Mouse (Mus musculus) kidney, adult 2 months (tissue): ENCODE measurements around the gene Rpl27. TPM values are rescaled to one million over a fixed set of nuclear protein-coding genes. Genes with fewer than 3 reads are reported as not detected.
A peak's percentile ranks its signal among the peaks of the same experiment; 100 is the strongest.
"Not testable (repeated sequence)": the region's sequence is repeated elsewhere in the genome, so short reads cannot be mapped to it uniquely, and the experiment has no call there.

Experiments used
- DNase-seq: peaks from one replicate; pipeline ENCODE4 v3.0.0; 2021
- H3K27ac ChIP-seq: fragments of 200-500 bp; 2 replicates; pipeline ENCODE4 v1.5.1; 2012; ENCODE audit warnings: low read depth, low read length, control low read depth, inconsistent platforms; ENCODE audit not compliant: insufficient read depth
- H3K27me3 ChIP-seq: fragments of 200-500 bp; replicated peaks from 2 replicates; pipeline ENCODE4 v1.6.1; 2012; ENCODE audit warnings: mild to moderate bottlenecking, moderate library complexity, low read length, inconsistent platforms; ENCODE audit not compliant: control insufficient read depth, insufficient read depth
- H3K36me3 ChIP-seq: fragments of 200-500 bp; 2 replicates; pipeline ENCODE4 v1.6.1; 2012; ENCODE audit warnings: mild to moderate bottlenecking, moderate library complexity, low read length, inconsistent platforms; ENCODE audit not compliant: control insufficient read depth, insufficient read depth
- H3K4me1 ChIP-seq: fragments of 200-500 bp; 2 replicates; pipeline ENCODE4 v1.6.1; 2011; ENCODE audit warnings: low read length; ENCODE audit not compliant: control insufficient read depth, insufficient read depth
- H3K4me3 ChIP-seq: fragments of 200-500 bp; 2 replicates; pipeline ENCODE4 v1.5.1; 2011; ENCODE audit warnings: mild to moderate bottlenecking, low read depth, low read length, control low read depth; ENCODE audit not compliant: insufficient read depth
- CTCF ChIP-seq: fragments of 200-500 bp; conservative IDR thresholded peaks from 2 replicates; pipeline ENCODE4 v1.5.1; 2011; ENCODE audit warnings: low read depth, mild to moderate bottlenecking, control low read depth, low read length, moderate library complexity, mixed read lengths; ENCODE audit not compliant: insufficient read depth, insufficient read length
- POLR2A ChIP-seq: fragments of 200-500 bp; IDR thresholded peaks from one replicate; pipeline ENCODE4 v1.6.1; 2011; ENCODE audit warnings: low read depth, low read length, control low read depth
- WGBS: fragments of 180-500 bp; shearing (Covaris S2); methylation state at CpG from one replicate; pipeline ENCODE4 v1.1.7; 2018; 5-methylcytosine and 5-hydroxymethylcytosine counted together
- polyA plus RNA-seq: library from polyadenylated mRNA; depleted of rRNA; stranded (reverse); fragments of >200 nt; gene quantifications from 2 replicates; pipeline ENCODE4 v1.2.3, GENCODE M21; 2012

Gene Rpl27
- polyA plus RNA-seq, 1 experiment, result 408 TPM

DNA sequence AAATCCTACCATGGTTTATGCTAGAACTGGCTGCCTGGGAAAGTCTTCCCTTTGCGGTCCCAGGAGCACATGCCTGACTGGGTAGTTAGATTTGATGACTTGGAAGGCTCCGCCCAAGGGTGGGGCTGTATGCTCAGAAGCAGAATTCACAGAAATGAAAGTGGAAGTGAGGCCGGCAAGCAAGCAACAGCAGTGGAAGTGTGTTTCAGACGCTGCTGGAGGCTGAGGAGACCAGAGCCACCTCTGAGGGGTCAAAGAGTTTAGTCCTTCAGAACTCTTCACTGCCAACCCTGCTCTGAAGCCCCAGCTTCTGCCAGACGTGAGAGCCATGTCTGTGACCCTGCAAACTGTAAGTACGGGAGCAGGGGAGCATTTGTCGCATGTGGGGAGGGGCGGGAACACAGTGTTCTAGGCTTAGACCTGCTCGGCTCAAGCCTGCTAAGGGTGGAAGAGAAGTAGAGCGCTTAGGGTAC is 6.2 kb downstream of the Rpl27 start, which contains the start of gene Ifi35:
Gene Ifi35, plus strand, starts transcription at position 134 of the 473 bp plus-strand sequence.
- TF ChIP-seq CTCF (no peak), POLR2A (peak; percentile 75)
- H3K27ac ChIP-seq, result peak within 1 kb of the TSS; percentile 81
- DNase-seq, result peak; percentile 93
- peak within 1 kb of the TSS; percentile 84 for H3K4me3 ChIP-seq
- peaks cover 3% of the 10 kb centered on the region for H3K36me3 ChIP-seq
- H3K4me1 ChIP-seq, result no peaks in the 10 kb centered on the region; the same call in 1 of the 2 replicates
- H3K27me3 ChIP-seq, result no peaks in the 10 kb centered on the region
- WGBS, result 3% methylated on average over 10 of the region's 10 CpGs

DNA sequence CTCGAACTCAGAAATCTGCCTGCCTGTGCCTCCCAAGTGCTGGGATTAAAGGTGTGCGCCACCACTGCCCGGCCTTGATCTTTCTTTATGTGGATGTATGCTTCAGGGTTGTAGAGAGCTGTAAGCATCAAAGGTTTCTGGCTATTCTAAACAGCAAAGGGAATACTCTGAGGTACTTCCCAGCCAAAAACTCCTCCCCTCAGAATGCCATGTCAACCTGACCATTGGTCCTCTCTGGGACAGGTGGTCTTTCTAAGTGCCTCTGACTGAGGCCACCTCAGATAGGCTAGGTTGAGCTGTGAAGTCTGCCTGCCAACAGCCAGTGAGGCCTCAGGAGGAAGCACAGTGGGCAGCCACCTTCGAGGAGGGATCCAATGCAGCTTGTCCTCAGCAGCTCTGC is 6.8 kb downstream of the Rpl27 start:
- H3K27me3 ChIP-seq, result no peaks in the 10 kb centered on the region
- TF ChIP-seq POLR2A (no peak), CTCF (no peak)
- peaks cover 2% of the 10 kb centered on the region; the same call in 1 of the 2 replicates for H3K36me3 ChIP-seq
- DNase-seq, result no peak
- no peaks in the 10 kb centered on the region; the same call in 1 of the 2 replicates for H3K4me1 ChIP-seq
- H3K27ac ChIP-seq, result peak overlapping the region; percentile 81
- 62% methylated on average over 4 of the region's 4 CpGs for WGBS
- peak overlapping the region; percentile 84 for H3K4me3 ChIP-seq

DNA sequence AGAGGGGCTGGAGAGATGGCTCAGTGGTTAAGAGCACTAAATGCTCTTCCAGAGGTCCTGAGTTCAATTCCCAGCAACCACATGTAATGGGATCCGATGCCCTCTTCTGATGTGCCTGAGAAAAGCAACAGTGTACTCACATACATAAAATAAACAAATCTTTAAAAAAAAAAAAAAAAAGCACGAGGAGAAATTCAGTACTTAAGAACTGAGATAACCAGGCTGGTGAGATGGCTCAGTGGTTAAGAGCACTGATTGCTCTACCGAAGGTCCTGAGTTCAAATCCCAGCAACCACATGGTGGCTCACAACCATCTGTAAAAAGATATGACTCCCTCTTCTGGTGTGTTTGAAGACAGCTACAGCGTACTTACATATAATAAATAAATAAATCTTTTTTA is 7.5 kb downstream of the Rpl27 start:
- not testable (repeated sequence) for H3K4me3 ChIP-seq, H3K36me3 ChIP-seq, H3K4me1 ChIP-seq, H3K27me3 ChIP-seq, H3K27ac ChIP-seq, DNase-seq
- WGBS, result 84% methylated on average over 4 of the region's 4 CpGs

DNA sequence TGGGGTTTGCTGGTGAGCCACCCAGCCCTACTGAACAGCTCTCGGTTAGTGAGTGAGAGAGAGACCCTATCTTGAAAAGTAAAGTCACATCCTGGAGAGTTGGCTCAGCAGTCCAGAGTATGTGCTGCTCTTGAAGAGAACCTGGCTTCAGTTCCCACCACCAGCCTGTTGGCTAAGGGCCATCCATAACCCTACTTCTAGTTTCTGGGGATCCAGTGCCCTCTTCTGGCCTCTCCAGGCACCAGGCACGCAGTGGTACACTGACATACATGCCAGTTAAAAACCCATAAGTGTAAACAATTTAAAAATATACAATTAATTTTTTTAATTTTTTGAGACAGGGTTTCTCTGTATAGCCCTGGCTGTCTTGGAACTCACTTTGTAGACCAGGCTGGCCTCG is 8.3 kb downstream of the Rpl27 start:
- no peaks in the 10 kb centered on the region for H3K27me3 ChIP-seq
- WGBS, result 91% methylated on average over 3 of the region's 3 CpGs
- peak; percentile 38 for DNase-seq
- no peaks in the 10 kb centered on the region for H3K36me3 ChIP-seq
- no peak overlapping the region for H3K4me3 ChIP-seq
- no peak overlapping the region for H3K27ac ChIP-seq
- TF ChIP-seq CTCF, result peak; percentile 41
- no peak for TF ChIP-seq POLR2A
- H3K4me1 ChIP-seq, result peaks cover 4% of the 10 kb centered on the region; the same call in 1 of the 2 replicates

DNA sequence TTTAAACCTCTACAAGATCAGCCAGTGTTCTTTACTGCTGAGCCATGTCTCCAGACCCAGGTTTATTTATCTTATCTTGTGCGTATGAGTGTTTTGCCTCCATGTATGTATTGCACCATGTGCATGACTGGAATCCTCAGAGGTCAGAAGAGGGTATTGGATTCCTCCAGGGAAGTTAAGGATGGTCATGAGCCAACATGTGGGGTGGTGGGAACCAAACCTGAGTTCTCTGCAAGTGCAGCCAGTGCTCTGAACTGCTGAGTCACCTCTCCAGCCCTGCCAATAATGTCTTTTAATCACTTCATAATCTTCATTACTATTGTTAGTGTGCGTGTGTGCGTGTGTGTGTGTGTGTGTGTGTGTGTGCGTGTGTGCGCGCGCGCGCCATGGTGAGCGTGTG is 9.4 kb downstream of the Rpl27 start:
- Histone ChIP-seq H3K27ac (no peak overlapping the region), H3K4me1 (peaks cover 4% of the 10 kb centered on the region; the same call in 1 of the 2 replicates), H3K4me3 (no peak overlapping the region), H3K36me3 (no peaks in the 10 kb centered on the region), H3K27me3 (no peaks in the 10 kb centered on the region)
- TF ChIP-seq POLR2A (no peak), CTCF (no peak)
- DNase-seq, result no peak
- WGBS, result 93% methylated on average over 10 of the region's 10 CpGs

DNA sequence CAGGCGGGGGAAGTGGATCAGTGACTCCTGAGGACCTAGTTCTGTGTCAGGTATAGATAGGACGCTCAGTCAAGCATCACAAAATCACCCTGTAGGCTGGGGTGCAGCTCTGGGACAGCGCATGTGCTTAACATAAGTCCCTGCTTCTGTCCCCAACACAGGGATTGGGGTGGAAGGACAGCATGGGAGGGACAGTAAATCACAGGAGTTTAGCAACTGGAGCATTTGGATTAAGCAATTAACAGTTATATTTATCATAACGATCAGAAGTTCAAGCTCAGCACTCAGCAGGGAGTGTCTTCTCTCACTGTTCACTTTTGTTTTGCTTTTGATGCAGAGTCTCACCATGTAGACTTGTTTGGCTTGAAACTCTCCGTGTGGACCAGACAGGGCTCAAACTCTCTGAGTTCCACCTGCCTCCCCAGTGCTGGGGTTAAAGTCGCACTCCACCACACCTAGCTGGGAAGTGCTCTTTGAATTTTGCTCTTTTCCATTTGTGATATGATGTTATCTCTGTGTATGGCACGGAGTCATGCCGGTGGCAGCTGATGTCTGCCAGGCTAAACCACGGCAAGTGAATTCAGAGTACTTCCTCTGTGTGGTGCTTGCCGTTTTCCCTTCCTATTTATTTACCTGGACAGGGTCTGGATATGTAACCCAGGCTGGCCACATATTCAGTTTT is 10.1 kb downstream of the Rpl27 start:
- WGBS, result 64% methylated on average over 10 of the region's 10 CpGs
- TF ChIP-seq POLR2A, result no peak
- no peak for TF ChIP-seq CTCF
- Histone ChIP-seq H3K4me3 (no peak overlapping the region), H3K4me1 (peaks cover 4% of the 10 kb centered on the region; the same call in 1 of the 2 replicates), H3K27ac (no peak overlapping the region), H3K27me3 (no peaks in the 10 kb centered on the region), H3K36me3 (no peaks in the 10 kb centered on the region)
- DNase-seq, result no peak

DNA sequence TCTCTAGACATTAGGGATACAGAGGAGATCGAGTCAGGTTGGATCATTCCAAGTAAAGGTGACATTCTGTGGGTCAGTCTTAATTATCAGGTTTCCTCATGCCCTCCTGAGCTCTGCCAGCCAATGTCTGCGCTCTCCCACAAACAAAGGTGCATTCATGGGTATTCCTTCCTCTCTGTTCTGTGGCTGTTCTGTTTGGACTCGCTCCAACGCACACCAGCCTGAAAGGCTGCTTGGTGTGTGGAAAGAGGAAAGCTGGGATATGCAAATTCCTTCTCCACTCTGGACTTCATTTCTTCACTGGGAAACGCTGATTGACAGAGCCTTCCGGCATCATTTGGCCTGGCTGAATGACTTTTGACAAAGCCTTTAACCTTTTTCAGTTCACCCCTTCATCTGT is 12.6 kb downstream of the Rpl27 start:
- Histone ChIP-seq H3K4me1 (peaks cover 4% of the 10 kb centered on the region; the same call in 1 of the 2 replicates), H3K27ac (no peak overlapping the region)
- no peak for DNase-seq

More for the DNA sequence above, 12.6 kb downstream of the Rpl27 start:
- WGBS, result 41% methylated on average over 6 of the region's 6 CpGs
- Histone ChIP-seq H3K36me3 (no peaks in the 10 kb centered on the region), H3K27me3 (no peaks in the 10 kb centered on the region), H3K4me3 (no peak overlapping the region)
- TF ChIP-seq CTCF (no peak), POLR2A (no peak)
